Mouse (Mus musculus): ENCODE measurements around the gene Slc27a3.

GRCm38 (mm10) chr3:90392661-90393060 is 2.9 kb upstream of the Slc27a3 start:
- TF ChIP-seq CTCF (IDR thresholded peaks at IDR 0.05; ENCODE audit: extremely low read depth, insufficient read length, insufficient replicate concordance, low read depth, low read length): no peak
- TF ChIP-seq POLR2A (IDR thresholded peaks at IDR 0.05; ENCODE audit: low read depth, low read length): no peak
